Mouse (Mus musculus) ES-E14 (cell line): ENCODE measurements around the gene Vmn2r83. TPM values are rescaled to one million over a fixed set of nuclear protein-coding genes. Genes with fewer than 3 reads are reported as not detected.
"Not testable (repeated sequence)": the region's sequence is repeated elsewhere in the genome, so short reads cannot be mapped to it uniquely, and the experiment has no call there.

Source experiments
- DNase-seq: peaks from one replicate; pipeline ENCODE4 v3.0.0-alpha.2; 2013; ENCODE audit warnings: low read depth, low spot score
- H3K27ac ChIP-seq: 2 replicates; pipeline ENCODE4 v1.5.1; 2012; ENCODE audit warnings: low read depth, mild to moderate bottlenecking, low read length, moderate library complexity, mixed read lengths; ENCODE audit not compliant: poor library complexity, insufficient read depth, severe bottlenecking
- H3K36me3 ChIP-seq: 2 replicates; pipeline ENCODE4 v1.6.1; 2012; ENCODE audit warnings: mild to moderate bottlenecking, low read length, moderate library complexity, mixed read lengths; ENCODE audit not compliant: control insufficient read depth, poor library complexity, insufficient read depth, severe bottlenecking
- H3K4me1 ChIP-seq, 2 experiments: fragments of 150-350 bp in 1 of 2; sonication (generic) in 1 of 2; 2 replicates each; pipeline ENCODE4 v1.6.1; 2012; ENCODE audit warnings: low read length in 2 of 2, mild to moderate bottlenecking in 1 of 2, mixed read lengths in 1 of 2; ENCODE audit not compliant: control insufficient read depth in 2 of 2, insufficient read depth in 2 of 2, poor library complexity in 1 of 2
- H3K4me3 ChIP-seq, 2 experiments: fragments of 150-350 bp in 1 of 2; sonication (generic) in 1 of 2; 2 replicates each; pipeline ENCODE4 v1.5.1; 2012; ENCODE audit warnings: low read length in 2 of 2, low read depth in 1 of 2, mild to moderate bottlenecking in 1 of 2, mixed read lengths in 1 of 2; ENCODE audit not compliant: insufficient read depth in 1 of 2, poor library complexity in 1 of 2, severe bottlenecking in 1 of 2
- H3K9ac ChIP-seq: 2 replicates; pipeline ENCODE4 v1.6.1; 2012; ENCODE audit warnings: low read depth, mild to moderate bottlenecking, low read length, mixed read lengths; ENCODE audit not compliant: poor library complexity, insufficient read depth, severe bottlenecking
- H3K9me3 ChIP-seq: fragments of 150-350 bp; sonication (generic); 2 replicates; pipeline ENCODE4 v1.6.1; 2012; ENCODE audit warnings: low read depth, mild to moderate bottlenecking, low read length; ENCODE audit not compliant: control insufficient read depth, insufficient read depth
- CHD2 ChIP-seq: IDR thresholded peaks from 2 replicates; pipeline ENCODE4 v1.6.1; 2014; ENCODE audit warnings: mild to moderate bottlenecking, low read depth, low read length, inconsistent platforms
- HCFC1 ChIP-seq: IDR thresholded peaks from 2 replicates; pipeline ENCODE4 v1.6.1; 2012; ENCODE audit warnings: low read length, inconsistent platforms, borderline replicate concordance; ENCODE audit not compliant: insufficient read depth
- MAFK ChIP-seq: IDR thresholded peaks from 2 replicates; pipeline ENCODE4 v1.6.1; 2014; ENCODE audit warnings: mild to moderate bottlenecking, low read depth, low read length, inconsistent platforms; ENCODE audit not compliant: insufficient read depth
- ZC3H11A ChIP-seq: IDR thresholded peaks from 2 replicates; pipeline ENCODE4 v1.6.1; 2012; ENCODE audit warnings: low read depth, mild to moderate bottlenecking, inconsistent platforms, low read length, borderline replicate concordance
- ZNF384 ChIP-seq: IDR thresholded peaks from 2 replicates; pipeline ENCODE4 v1.6.1; 2012; ENCODE audit warnings: low read depth, low read length, inconsistent platforms
- in situ Hi-C, 2 experiments: fragments of 600-800 bp; cut with MboI; formaldehyde crosslinking; loops; one replicate each; pipeline ENCODE4 v1.15.1; 2025; ENCODE audit warnings: low sequenced_read_pairs in 2 of 2, inconsistent platforms in 1 of 2; ENCODE audit not compliant: unreplicated experiment in 2 of 2
- total RNA-seq: library from RNA; depleted of rRNA; stranded (reverse); fragments of 300-350 nt; gene quantifications from 2 replicates; pipeline ENCODE4 v1.2.3, GENCODE M21; 2012; rRNA removed

Vmn2r83 gene
- total RNA-seq = not detected in 2 replicates

- H3K9me3 ChIP-seq = no peaks in the 10 kb centered on the region
- H3K27ac ChIP-seq = no peak within 1 kb of the TSS
- no peak for DNase-seq
- no peak within 1 kb of the TSS for H3K9ac ChIP-seq
- H3K4me3 ChIP-seq = no peak within 1 kb of the TSS
- no peaks in the 10 kb centered on the region for H3K36me3 ChIP-seq
- no peaks in the 10 kb centered on the region for H3K4me1 ChIP-seq
- no peak for TF ChIP-seq MAFK
- no peak for TF ChIP-seq ZNF384
- no peak for TF ChIP-seq ZC3H11A
- no peak for TF ChIP-seq HCFC1
- TF ChIP-seq CHD2 = no peak
- in situ Hi-C loops = no loop called here
These were observed at the start of gene Vmn2r83 for GRCm38 (mm10) chr10:79468431-79468830. Gene Vmn2r83 (plus strand): TSS chr10:79468731.

DNA sequence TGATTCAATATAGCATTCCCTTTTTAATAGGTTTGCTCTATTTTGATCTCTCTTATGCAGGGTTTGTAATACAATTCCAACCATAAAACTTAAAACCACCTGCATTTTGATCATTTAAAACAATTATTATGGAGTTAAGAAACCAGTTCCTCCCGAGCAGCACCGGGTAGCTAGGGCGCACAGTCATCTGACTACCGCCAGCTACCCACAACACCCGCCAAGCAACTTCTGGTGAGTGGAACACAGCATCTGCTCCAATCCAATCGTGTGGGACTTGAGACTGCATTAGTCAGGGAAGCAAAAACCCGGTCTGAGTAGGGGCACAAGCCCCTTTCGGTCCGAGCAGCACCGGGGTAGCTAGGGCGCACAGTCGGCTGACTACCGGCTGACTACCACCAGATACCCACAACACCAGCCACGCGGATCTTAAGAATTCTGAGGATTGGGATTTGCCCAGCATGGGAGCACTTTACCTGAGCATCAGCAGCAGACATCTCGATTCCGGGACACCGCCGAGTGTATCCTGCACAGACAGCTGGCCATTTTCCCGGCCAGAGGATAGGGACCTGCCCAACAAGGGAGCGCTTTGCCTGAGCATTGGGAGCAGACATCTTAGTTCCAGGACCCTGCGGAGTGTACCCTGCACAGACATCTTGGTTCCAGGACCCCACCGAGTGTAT is 33.2 kb upstream of the Vmn2r83 start:
- Histone ChIP-seq H3K9ac (peak overlapping the region; percentile 76), H3K4me3 (peak overlapping the region; percentile 66 to 76)
- H3K36me3 ChIP-seq, in situ Hi-C loops, H3K27ac ChIP-seq, H3K4me1 ChIP-seq, H3K9me3 ChIP-seq: not testable (repeated sequence)
- peak; percentile 17 for DNase-seq

DNA sequence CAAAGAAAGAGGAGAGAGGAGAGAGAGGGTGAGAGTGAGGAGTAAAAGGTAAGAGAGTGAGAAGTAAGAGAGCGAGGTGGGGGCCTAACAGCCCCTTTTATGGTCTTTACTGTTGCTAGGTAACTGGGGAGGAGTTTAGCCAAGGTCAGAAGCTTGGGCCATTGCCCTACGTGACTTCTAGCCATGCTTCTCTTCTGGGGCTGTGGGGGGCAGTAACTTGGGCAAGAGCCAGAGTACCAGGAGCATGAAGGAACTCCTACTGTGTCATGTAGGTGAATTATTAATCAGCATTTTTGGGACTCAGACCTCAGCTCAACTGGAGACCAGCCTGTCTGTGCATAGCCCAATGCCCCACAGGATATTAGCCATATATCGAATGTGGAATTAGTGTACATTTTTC is 27.4 kb downstream of the Vmn2r83 start:
- no peaks in the 10 kb centered on the region for H3K4me1 ChIP-seq
- no peak for DNase-seq
- H3K27ac ChIP-seq = peak overlapping the region; percentile 47
- peaks cover 6% of the 10 kb centered on the region; the same call in 1 of the 2 replicates for H3K9me3 ChIP-seq
- in situ Hi-C loops = no loop called here
- H3K4me3 ChIP-seq = no peak overlapping the region
- no peaks in the 10 kb centered on the region; the same call in 1 of the 2 replicates for H3K36me3 ChIP-seq
- no peak overlapping the region for H3K9ac ChIP-seq
- TF ChIP-seq MAFK (no peak), ZNF384 (no peak), ZC3H11A (no peak), CHD2 (no peak), HCFC1 (no peak)

- H3K36me3 ChIP-seq = no peaks in the 10 kb centered on the region; the same call in 1 of the 2 replicates
- in situ Hi-C loops = no loop called here
- H3K4me3 ChIP-seq = peak overlapping the region in 1 of 2 experiments; percentile 27; a peak in 1 of 4 replicates
- H3K9me3 ChIP-seq = peaks cover 12% of the 10 kb centered on the region; the same call in 1 of the 2 replicates
- no peak for TF ChIP-seq HCFC1
- TF ChIP-seq ZNF384 = peak; percentile 96
- no peak for TF ChIP-seq ZC3H11A
- no peak for TF ChIP-seq CHD2
- no peak for TF ChIP-seq MAFK
- DNase-seq = peak; percentile 35
- H3K27ac ChIP-seq = peak overlapping the region; percentile 75
- no peaks in the 10 kb centered on the region for H3K4me1 ChIP-seq
- no peak overlapping the region; the same call in 1 of the 2 replicates for H3K9ac ChIP-seq
These were observed 28.3 kb downstream of the Vmn2r83 start for GRCm38 (mm10) chr10:79496701-79497288.
